Mouse (Mus musculus) lung, embryonic 15.5 days (tissue): ENCODE data around the gene Ndnf. TPM values are rescaled to one million over a fixed set of nuclear protein-coding genes. Genes with fewer than 3 reads are reported as not detected.
A peak's percentile ranks its signal among the peaks of the same experiment; 100 is the strongest.

Source experiments
- ATAC-seq: fragments of 200-750 bp; cut with Nextera tagmentation; 2 replicates; pipeline ENCODE4 v1.8.0; 2017; ENCODE audit warnings: moderate number of reproducible peaks, borderline replicate concordance; ENCODE audit not compliant: low FRiP score, low TSS enrichment; ENCODE audit errors: extremely low read depth
- H3K27ac ChIP-seq: fragments of 300-500 bp; sonication (generic); 2 replicates; pipeline ENCODE4 v1.5.1; 2015; ENCODE audit warnings: moderate library complexity, mild to moderate bottlenecking, inconsistent platforms
- H3K27me3 ChIP-seq: fragments of 300-500 bp; sonication (generic); 2 replicates; pipeline ENCODE4 v1.6.1; 2015; ENCODE audit warnings: inconsistent platforms
- H3K36me3 ChIP-seq: fragments of 300-500 bp; sonication (generic); 2 replicates; pipeline ENCODE4 v1.6.1; 2015; ENCODE audit warnings: inconsistent platforms
- H3K4me1 ChIP-seq: fragments of 300-500 bp; sonication (generic); 2 replicates; pipeline ENCODE4 v1.6.1; 2015; ENCODE audit warnings: inconsistent platforms
- H3K4me2 ChIP-seq: fragments of 300-500 bp; sonication (generic); 2 replicates; pipeline ENCODE4 v1.6.1; 2015; ENCODE audit warnings: inconsistent platforms, mild to moderate bottlenecking, moderate library complexity
- H3K4me3 ChIP-seq: fragments of 300-500 bp; sonication (generic); 2 replicates; pipeline ENCODE4 v1.5.1; 2015; ENCODE audit warnings: mild to moderate bottlenecking, inconsistent platforms
- H3K9ac ChIP-seq: fragments of 300-500 bp; sonication (generic); 2 replicates; pipeline ENCODE4 v1.6.1; 2015; ENCODE audit warnings: inconsistent platforms
- H3K9me3 ChIP-seq: fragments of 300-500 bp; sonication (generic); 2 replicates; pipeline ENCODE4 v1.6.1; 2016; ENCODE audit warnings: inconsistent platforms
- WGBS: fragments of 180-500 bp; shearing (Covaris S2); methylation state at CpG from one replicate; pipeline ENCODE4 v1.1.7; 2015; 5-methylcytosine and 5-hydroxymethylcytosine counted together
- polyA plus RNA-seq: library from polyadenylated mRNA; unstranded; fragments of >200 nt; fragmentation: Nextera tagmentation; extraction: Ambion mirVana; gene quantifications from 2 replicates; pipeline ENCODE4 v1.2.1, GENCODE M21; 2015

Ndnf gene
- 42.1 and 48.2 TPM in 2 replicates for polyA plus RNA-seq

GRCm38 (mm10) chr6:65671451-65671850 lies at the start of gene Ndnf:
Gene Ndnf, plus strand, starts transcription at chr6:65671590.
- Histone ChIP-seq H3K36me3 (no peaks in the 10 kb centered on the region), H3K27ac (peak within 1 kb of the TSS; percentile 83), H3K27me3 (no peaks in the 10 kb centered on the region), H3K4me1 (0 out of 2 replicates have a peak, but pooled peaks cover 10% of the 10 kb centered on the region), H3K9me3 (no peaks in the 10 kb centered on the region), H3K4me2 (peak within 1 kb of the TSS; percentile 90), H3K9ac (peak within 1 kb of the TSS; percentile 76), H3K4me3 (peak within 1 kb of the TSS; percentile 77)
- ATAC-seq, result peak; percentile 91
- 0% methylated on average over 19 of the region's 45 CpGs for WGBS

GRCm38 (mm10) chr6:65623016-65623715 lies 48.2 kb upstream of the Ndnf start:
- Histone ChIP-seq H3K4me1 (peaks cover 6% of the 10 kb centered on the region; the same call in 1 of the 2 replicates), H3K9ac (no peak overlapping the region), H3K27me3 (no peaks in the 10 kb centered on the region), H3K9me3 (no peaks in the 10 kb centered on the region), H3K4me2 (no peak overlapping the region), H3K36me3 (no peaks in the 10 kb centered on the region), H3K27ac (peak overlapping the region; percentile 70), H3K4me3 (no peak overlapping the region)
- no peak for ATAC-seq
- 50% methylated on average over 3 of the region's 3 CpGs for WGBS

DNA sequence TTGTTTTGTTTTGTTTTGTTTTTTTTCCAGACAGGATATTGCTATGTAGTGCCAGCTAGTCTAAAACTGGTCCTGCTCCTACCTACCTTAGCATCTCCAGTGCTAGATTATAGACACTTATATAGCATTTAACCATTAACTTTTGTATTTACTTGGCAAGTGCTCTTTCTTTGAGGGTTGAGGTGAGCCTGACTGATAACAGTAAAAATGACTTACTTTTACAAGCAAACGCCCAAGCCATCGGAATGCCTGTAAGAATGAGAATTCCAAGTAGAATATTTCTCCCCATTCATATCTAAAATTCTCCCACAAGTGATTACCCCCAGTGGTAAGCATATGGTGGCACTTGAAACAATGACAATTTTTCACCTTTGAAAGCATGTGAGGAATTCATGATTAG lies 40.8 kb upstream of the Ndnf start:
- H3K4me1 ChIP-seq, result peaks cover 5% of the 10 kb centered on the region
- H3K9me3 ChIP-seq, result no peaks in the 10 kb centered on the region
- ATAC-seq, result peak; percentile 59; the same call in 1 of the 2 replicates
- H3K4me3 ChIP-seq, result no peak overlapping the region
- H3K36me3 ChIP-seq, result no peaks in the 10 kb centered on the region
- 36% methylated on average over 2 of the region's 2 CpGs for WGBS
- no peak overlapping the region for H3K4me2 ChIP-seq
- no peaks in the 10 kb centered on the region for H3K27me3 ChIP-seq
- no peak overlapping the region for H3K9ac ChIP-seq
- peak overlapping the region; percentile 83; the same call in 1 of the 2 replicates for H3K27ac ChIP-seq

- H3K4me3 ChIP-seq, result no peak overlapping the region
- no peak for ATAC-seq
- peaks cover 5% of the 10 kb centered on the region for H3K4me1 ChIP-seq
- WGBS, result 54% methylated on average over 5 of the region's 5 CpGs
- no peak overlapping the region for H3K9ac ChIP-seq
- H3K36me3 ChIP-seq, result no peaks in the 10 kb centered on the region
- H3K27ac ChIP-seq, result no peak overlapping the region
- H3K9me3 ChIP-seq, result no peaks in the 10 kb centered on the region
- no peaks in the 10 kb centered on the region for H3K27me3 ChIP-seq
- H3K4me2 ChIP-seq, result no peak overlapping the region
Measured at GRCm38 (mm10) chr6:65632184-65632583, 39.2 kb upstream of the Ndnf start.

- H3K9me3 ChIP-seq, result 0 out of 2 replicates have a peak, but pooled peaks cover 3% of the 10 kb centered on the region
- H3K27me3 ChIP-seq, result no peaks in the 10 kb centered on the region
- no peak overlapping the region for H3K27ac ChIP-seq
- no peak overlapping the region for H3K4me2 ChIP-seq
- no peak overlapping the region for H3K9ac ChIP-seq
- no peak overlapping the region for H3K4me3 ChIP-seq
- ATAC-seq, result no peak
- H3K36me3 ChIP-seq, result no peaks in the 10 kb centered on the region
- H3K4me1 ChIP-seq, result peaks cover 20% of the 10 kb centered on the region; the same call in 1 of the 2 replicates
Measured at GRCm38 (mm10) chr6:65642431-65642830, 29.0 kb upstream of the Ndnf start.

DNA sequence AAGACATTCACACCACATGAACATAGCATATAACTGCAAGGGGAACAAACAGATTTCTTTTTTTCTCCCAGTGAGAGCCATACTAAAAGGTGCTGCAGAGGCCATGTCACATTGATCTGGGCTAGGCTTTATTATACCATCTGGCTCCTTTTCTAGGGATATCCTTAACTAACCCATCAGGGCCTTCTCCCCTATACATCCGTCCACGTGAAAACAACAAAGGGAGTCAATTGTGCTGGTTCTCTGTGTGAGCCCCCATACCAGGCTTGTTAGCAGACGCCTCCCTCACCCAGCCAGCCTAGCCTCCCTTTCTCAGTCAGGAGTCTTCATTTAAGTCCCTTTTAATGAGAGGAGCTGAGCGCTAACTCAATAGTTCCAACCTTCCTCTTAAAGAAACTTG lies 27.3 kb upstream of the Ndnf start:
- H3K36me3 ChIP-seq, result no peaks in the 10 kb centered on the region
- no peaks in the 10 kb centered on the region for H3K9me3 ChIP-seq
- ATAC-seq, result no peak
- H3K4me1 ChIP-seq, result peaks cover 28% of the 10 kb centered on the region; the same call in 1 of the 2 replicates
- no peak overlapping the region for H3K9ac ChIP-seq
- 57% methylated on average over 4 of the region's 4 CpGs for WGBS
- H3K4me2 ChIP-seq, result no peak overlapping the region
- peak overlapping the region; percentile 31 for H3K27ac ChIP-seq
- H3K4me3 ChIP-seq, result no peak overlapping the region
- H3K27me3 ChIP-seq, result no peaks in the 10 kb centered on the region

DNA sequence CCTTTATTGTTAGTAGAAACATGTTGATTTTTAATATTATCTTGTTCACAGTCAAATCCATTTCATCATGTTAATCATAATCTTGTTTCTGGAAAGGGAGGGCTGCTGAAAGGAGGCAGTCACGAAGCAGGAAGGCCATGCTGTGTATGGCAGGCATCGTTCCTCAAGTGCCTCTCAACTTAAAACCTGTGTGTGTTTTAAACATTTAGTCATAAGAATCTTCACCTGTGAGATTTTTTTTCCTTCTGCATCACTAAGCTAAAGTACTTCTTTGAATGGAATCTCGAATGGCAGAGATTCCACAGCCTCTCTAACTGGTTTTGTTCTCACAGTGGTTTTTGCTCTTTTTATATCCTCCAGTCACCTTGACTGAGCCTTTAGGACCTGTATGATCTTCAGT lies 25.0 kb upstream of the Ndnf start:
- Histone ChIP-seq H3K4me3 (no peak overlapping the region), H3K27me3 (no peaks in the 10 kb centered on the region), H3K4me2 (no peak overlapping the region), H3K9ac (no peak overlapping the region), H3K36me3 (no peaks in the 10 kb centered on the region), H3K27ac (peak overlapping the region; percentile 38), H3K9me3 (no peaks in the 10 kb centered on the region), H3K4me1 (peaks cover 28% of the 10 kb centered on the region; the same call in 1 of the 2 replicates)
- WGBS, result 52% methylated on average over 3 of the region's 3 CpGs
- ATAC-seq, result no peak

- ATAC-seq, result no peak
- Histone ChIP-seq H3K9me3 (no peaks in the 10 kb centered on the region), H3K27me3 (no peaks in the 10 kb centered on the region), H3K9ac (no peak overlapping the region), H3K27ac (peak overlapping the region; percentile 6; the same call in 1 of the 2 replicates), H3K36me3 (no peaks in the 10 kb centered on the region), H3K4me3 (no peak overlapping the region), H3K4me1 (peaks cover 24% of the 10 kb centered on the region; the same call in 1 of the 2 replicates), H3K4me2 (no peak overlapping the region)
- 67% methylated on average over 6 of the region's 6 CpGs for WGBS
Measured at GRCm38 (mm10) chr6:65647731-65648130, 23.7 kb upstream of the Ndnf start.

DNA sequence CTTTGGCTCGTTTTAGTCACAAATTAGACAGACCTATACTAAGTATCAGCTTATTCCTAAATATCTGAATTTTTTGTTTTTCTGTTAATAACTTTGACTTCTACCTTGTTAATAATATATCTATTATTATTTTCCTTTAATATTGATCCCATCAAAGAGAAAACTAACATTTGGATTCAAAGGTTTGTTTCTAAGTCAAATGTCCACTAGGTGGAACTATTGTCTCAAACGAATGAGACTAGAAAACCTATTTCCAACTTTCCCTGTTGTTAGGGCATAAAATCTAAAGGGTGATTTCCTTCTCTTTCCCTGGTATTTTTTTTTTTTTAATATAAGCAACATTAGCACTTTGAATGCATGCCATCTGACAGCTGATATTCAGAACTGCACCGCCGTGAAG lies 20.0 kb upstream of the Ndnf start:
- WGBS, result 16% methylated on average over 4 of the region's 4 CpGs
- Histone ChIP-seq H3K9me3 (no peaks in the 10 kb centered on the region), H3K27me3 (no peaks in the 10 kb centered on the region), H3K4me1 (0 out of 2 replicates have a peak, but pooled peaks cover 10% of the 10 kb centered on the region), H3K36me3 (no peaks in the 10 kb centered on the region), H3K4me3 (no peak overlapping the region), H3K27ac (no peak overlapping the region), H3K4me2 (no peak overlapping the region), H3K9ac (no peak overlapping the region)
- ATAC-seq, result no peak

DNA sequence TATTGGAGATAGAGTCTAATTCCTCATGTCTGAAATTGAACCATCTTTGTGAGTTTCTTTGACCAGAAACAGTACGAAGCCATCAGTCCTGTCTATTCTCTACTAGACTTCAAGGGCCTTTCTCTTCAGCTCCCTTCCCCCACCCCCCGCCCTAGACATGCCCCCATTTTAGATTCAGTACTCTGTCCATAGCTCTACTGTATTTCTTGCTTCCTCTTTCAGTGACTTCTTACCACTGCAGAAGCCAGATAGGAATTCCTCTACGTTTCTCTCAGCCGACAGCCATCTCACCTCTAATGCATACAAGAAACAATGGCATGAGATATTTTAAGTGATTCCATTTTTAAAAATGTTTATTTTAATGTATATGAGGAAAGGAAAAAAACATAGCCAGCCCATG lies 10.1 kb upstream of the Ndnf start:
- 66% methylated on average over 4 of the region's 4 CpGs for WGBS
- no peak for ATAC-seq

DNA sequence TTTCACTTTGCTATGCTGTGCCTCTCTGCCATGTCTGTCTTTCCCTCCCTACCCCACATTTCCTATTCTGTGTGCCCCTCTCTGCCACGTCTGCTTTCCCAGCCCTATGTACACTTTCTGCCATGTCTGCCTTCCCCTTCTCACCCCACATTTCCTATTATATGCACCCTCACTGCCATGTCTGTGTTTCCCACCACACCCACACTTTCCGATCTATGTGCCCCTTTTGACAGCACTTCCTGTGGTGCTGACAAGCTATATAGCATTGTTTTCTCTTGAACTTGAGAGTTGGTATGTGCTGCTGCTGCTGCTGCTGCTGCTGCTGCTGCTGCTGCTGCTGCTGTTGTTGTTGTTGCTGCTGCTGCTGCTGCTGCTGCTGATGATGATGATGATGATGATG lies 9.3 kb upstream of the Ndnf start:
- H3K9me3 ChIP-seq, result no peaks in the 10 kb centered on the region
- no peaks in the 10 kb centered on the region for H3K36me3 ChIP-seq
- H3K4me2 ChIP-seq, result no peak overlapping the region; the same call in 1 of the 2 replicates
- WGBS, result 35% methylated on average over 2 of the region's 2 CpGs
- no peak for ATAC-seq
- no peaks in the 10 kb centered on the region for H3K4me1 ChIP-seq
- no peak overlapping the region for H3K4me3 ChIP-seq
- H3K9ac ChIP-seq, result no peak overlapping the region
- no peak overlapping the region for H3K27ac ChIP-seq
- no peaks in the 10 kb centered on the region for H3K27me3 ChIP-seq

More for the DNA sequence above, 10.1 kb upstream of the Ndnf start:
- Histone ChIP-seq H3K9ac (no peak overlapping the region), H3K4me1 (no peaks in the 10 kb centered on the region), H3K36me3 (no peaks in the 10 kb centered on the region), H3K4me3 (no peak overlapping the region), H3K27ac (no peak overlapping the region), H3K4me2 (no peak overlapping the region), H3K9me3 (no peaks in the 10 kb centered on the region), H3K27me3 (no peaks in the 10 kb centered on the region)

- ATAC-seq, result no peak
- H3K4me1 ChIP-seq, result no peaks in the 10 kb centered on the region
- no peak overlapping the region for H3K27ac ChIP-seq
- H3K4me2 ChIP-seq, result no peak overlapping the region
- no peak overlapping the region for H3K4me3 ChIP-seq
- H3K27me3 ChIP-seq, result no peaks in the 10 kb centered on the region
- no peak overlapping the region for H3K9ac ChIP-seq
- WGBS, result 37% methylated on average over 6 of the region's 6 CpGs
- H3K9me3 ChIP-seq, result no peaks in the 10 kb centered on the region
- H3K36me3 ChIP-seq, result no peaks in the 10 kb centered on the region
Measured at GRCm38 (mm10) chr6:65663990-65664389, 7.4 kb upstream of the Ndnf start.
